Mouse (Mus musculus): ENCODE results near the gene Rnf115. TPM values are rescaled to one million over a fixed set of nuclear protein-coding genes. Genes with fewer than 3 reads are reported as not detected.
"Not testable (repeated sequence)": the region's sequence is repeated elsewhere in the genome, so short reads cannot be mapped to it uniquely, and the experiment has no call there.

The Rnf115 gene
- 67.1 and 73.4 TPM in 2 replicates for polyA plus RNA-seq (2015; fragmentation: Nextera tagmentation; extraction: Ambion mirVana)

- Histone ChIP-seq H3K9ac (peak within 1 kb of the TSS; percentile 79), H3K27ac (peak within 1 kb of the TSS; percentile 86), H3K4me3 (peak within 1 kb of the TSS; percentile 79), H3K36me3 (replicated peaks) (peaks cover 8% of the 10 kb centered on the region; the same call in 1 of the 2 replicates), H3K9me3 (no peaks in the 10 kb centered on the region), H3K4me2 (peak within 1 kb of the TSS; percentile 59), H3K27me3 (replicated peaks) (no peaks in the 10 kb centered on the region), H3K4me1 (peaks cover 39% of the 10 kb centered on the region)
- ATAC-seq (replicated peaks) = peak; percentile 98
- under 1% methylated on average over 51 of the region's 52 CpGs for WGBS
These were observed at the start of gene Rnf115, which contains the start of gene Polr3c for GRCm38 (mm10) chr3:96727343-96727827. Rnf115 (plus strand) TSS chr3:96727664. Polr3c (minus strand) TSS chr3:96727628.

GRCm38 (mm10) chr3:96678456-96678855 lies 49.0 kb upstream of the Rnf115 start:
- Histone ChIP-seq H3K9me3 (no peaks in the 10 kb centered on the region), H3K4me3 (no peak overlapping the region), H3K27me3 (replicated peaks) (no peaks in the 10 kb centered on the region), H3K4me1 (0 out of 2 replicates have a peak, but pooled peaks cover 10% of the 10 kb centered on the region), H3K9ac (no peak overlapping the region), H3K36me3 (replicated peaks) (no peaks in the 10 kb centered on the region), H3K4me2 (no peak overlapping the region), H3K27ac (no peak overlapping the region)
- WGBS = 58% methylated on average over 7 of the region's 7 CpGs
- ATAC-seq (replicated peaks) = no peak

GRCm38 (mm10) chr3:96679159-96679674 lies 48.2 kb upstream of the Rnf115 start:
- 19% methylated on average over 5 of the region's 5 CpGs for WGBS
- Histone ChIP-seq H3K9me3 (no peaks in the 10 kb centered on the region), H3K36me3 (replicated peaks) (no peaks in the 10 kb centered on the region), H3K4me3 (no peak overlapping the region), H3K9ac (no peak overlapping the region), H3K4me2 (no peak overlapping the region), H3K27ac (no peak overlapping the region), H3K27me3 (replicated peaks) (no peaks in the 10 kb centered on the region), H3K4me1 (0 out of 2 replicates have a peak, but pooled peaks cover 10% of the 10 kb centered on the region)
- no peak for ATAC-seq (replicated peaks)

GRCm38 (mm10) chr3:96680269-96680956 lies 47.1 kb upstream of the Rnf115 start:
- Histone ChIP-seq H3K27ac (no peak overlapping the region), H3K4me2 (0 out of 2 replicates have a peak overlapping the region, but pooled peaks have one; percentile 1), H3K36me3 (replicated peaks) (no peaks in the 10 kb centered on the region), H3K4me3 (no peak overlapping the region), H3K9me3 (no peaks in the 10 kb centered on the region), H3K4me1 (0 out of 2 replicates have a peak, but pooled peaks cover 10% of the 10 kb centered on the region), H3K27me3 (replicated peaks) (no peaks in the 10 kb centered on the region), H3K9ac (no peak overlapping the region)
- WGBS = 17% methylated on average over 12 of the region's 12 CpGs
- ATAC-seq (replicated peaks) = peak; percentile 63

GRCm38 (mm10) chr3:96683496-96683895 lies 44.0 kb upstream of the Rnf115 start:
- Histone ChIP-seq H3K9ac (no peak overlapping the region), H3K4me1 (0 out of 2 replicates have a peak, but pooled peaks cover 10% of the 10 kb centered on the region), H3K36me3 (replicated peaks) (no peaks in the 10 kb centered on the region), H3K9me3 (no peaks in the 10 kb centered on the region), H3K4me3 (no peak overlapping the region), H3K27ac (no peak overlapping the region), H3K27me3 (replicated peaks) (no peaks in the 10 kb centered on the region), H3K4me2 (no peak overlapping the region)
- WGBS = 86% methylated on average over 3 of the region's 3 CpGs
- no peak for ATAC-seq (replicated peaks)

- no peaks in the 10 kb centered on the region for H3K36me3 ChIP-seq (replicated peaks)
- peak overlapping the region; percentile 43 for H3K4me2 ChIP-seq
- 0 out of 2 replicates have a peak, but pooled peaks cover 10% of the 10 kb centered on the region for H3K4me1 ChIP-seq
- no peak for ATAC-seq (replicated peaks)
- H3K27me3 ChIP-seq (replicated peaks) = no peaks in the 10 kb centered on the region
- H3K27ac ChIP-seq = no peak overlapping the region
- WGBS = 61% methylated on average over 17 of the region's 17 CpGs
- no peak overlapping the region for H3K9ac ChIP-seq
- H3K4me3 ChIP-seq = no peak overlapping the region
- H3K9me3 ChIP-seq = no peaks in the 10 kb centered on the region
These were observed 43.2 kb upstream of the Rnf115 start for GRCm38 (mm10) chr3:96684151-96684821.

- H3K9ac ChIP-seq = no peak overlapping the region
These were observed 42.7 kb upstream of the Rnf115 start for GRCm38 (mm10) chr3:96684822-96685156.

GRCm38 (mm10) chr3:96686057-96686456 lies 41.4 kb upstream of the Rnf115 start:
- not testable (repeated sequence) for H3K9me3 ChIP-seq; H3K27ac ChIP-seq; H3K36me3 ChIP-seq (replicated peaks); H3K9ac ChIP-seq; H3K27me3 ChIP-seq (replicated peaks); H3K4me1 ChIP-seq; H3K4me3 ChIP-seq; ATAC-seq (replicated peaks); H3K4me2 ChIP-seq
- WGBS = 96% methylated on average over 5 of the region's 5 CpGs

More at GRCm38 (mm10) chr3:96684822-96685156, 42.7 kb upstream of the Rnf115 start:
- Histone ChIP-seq H3K9me3 (no peaks in the 10 kb centered on the region), H3K27ac (no peak overlapping the region), H3K27me3 (replicated peaks) (no peaks in the 10 kb centered on the region), H3K4me3 (no peak overlapping the region), H3K4me2 (peak overlapping the region; percentile 43), H3K4me1 (0 out of 2 replicates have a peak, but pooled peaks cover 13% of the 10 kb centered on the region), H3K36me3 (replicated peaks) (no peaks in the 10 kb centered on the region)
- WGBS = 43% methylated on average over 28 of the region's 28 CpGs
- no peak for ATAC-seq (replicated peaks)

- 86% methylated on average over 11 of the region's 11 CpGs for WGBS
- no peak for ATAC-seq (replicated peaks)
- H3K27ac ChIP-seq = no peak overlapping the region
- no peaks in the 10 kb centered on the region for H3K27me3 ChIP-seq (replicated peaks)
- no peaks in the 10 kb centered on the region for H3K36me3 ChIP-seq (replicated peaks)
- H3K4me1 ChIP-seq = 0 out of 2 replicates have a peak, but pooled peaks cover 4% of the 10 kb centered on the region
- H3K9ac ChIP-seq = no peak overlapping the region
- H3K4me2 ChIP-seq = no peak overlapping the region
- H3K4me3 ChIP-seq = no peak overlapping the region
- no peaks in the 10 kb centered on the region for H3K9me3 ChIP-seq
These were observed 38.6 kb upstream of the Rnf115 start for GRCm38 (mm10) chr3:96688854-96689253.

- no peak for ATAC-seq (replicated peaks)
- 0 out of 2 replicates have a peak, but pooled peaks cover 4% of the 10 kb centered on the region for H3K4me1 ChIP-seq
- H3K4me2 ChIP-seq = no peak overlapping the region
- no peaks in the 10 kb centered on the region for H3K36me3 ChIP-seq (replicated peaks)
- H3K4me3 ChIP-seq = no peak overlapping the region
- H3K9ac ChIP-seq = no peak overlapping the region
- no peak overlapping the region for H3K27ac ChIP-seq
- no peaks in the 10 kb centered on the region for H3K9me3 ChIP-seq
- 51% methylated on average over 3 of the region's 3 CpGs for WGBS
- no peaks in the 10 kb centered on the region for H3K27me3 ChIP-seq (replicated peaks)
These were observed 37.2 kb upstream of the Rnf115 start for GRCm38 (mm10) chr3:96690298-96690697.

GRCm38 (mm10) chr3:96692506-96692905 lies 35.0 kb upstream of the Rnf115 start:
- Histone ChIP-seq H3K9me3 (no peaks in the 10 kb centered on the region), H3K4me1 (peaks cover 12% of the 10 kb centered on the region), H3K4me2 (no peak overlapping the region), H3K36me3 (replicated peaks) (no peaks in the 10 kb centered on the region), H3K4me3 (no peak overlapping the region), H3K27ac (no peak overlapping the region), H3K27me3 (replicated peaks) (no peaks in the 10 kb centered on the region), H3K9ac (no peak overlapping the region)
- ATAC-seq (replicated peaks) = no peak
- WGBS = 12% methylated on average over 3 of the region's 3 CpGs

GRCm38 (mm10) chr3:96693579-96693978 lies 33.9 kb upstream of the Rnf115 start:
- H3K27me3 ChIP-seq (replicated peaks) = no peaks in the 10 kb centered on the region
- H3K36me3 ChIP-seq (replicated peaks) = no peaks in the 10 kb centered on the region
- H3K27ac ChIP-seq = no peak overlapping the region
- ATAC-seq (replicated peaks) = no peak
- no peak overlapping the region for H3K4me2 ChIP-seq
- H3K4me1 ChIP-seq = peaks cover 20% of the 10 kb centered on the region
- no peaks in the 10 kb centered on the region for H3K9me3 ChIP-seq
- H3K4me3 ChIP-seq = no peak overlapping the region
- WGBS = 85% methylated on average over 1 of the region's 1 CpGs
- H3K9ac ChIP-seq = no peak overlapping the region

Data from midbrain, embryonic 15.5 days (tissue).